Comparison of ENCODE assay signal across 8 mouse cellular contexts in the genomic region with DNA sequence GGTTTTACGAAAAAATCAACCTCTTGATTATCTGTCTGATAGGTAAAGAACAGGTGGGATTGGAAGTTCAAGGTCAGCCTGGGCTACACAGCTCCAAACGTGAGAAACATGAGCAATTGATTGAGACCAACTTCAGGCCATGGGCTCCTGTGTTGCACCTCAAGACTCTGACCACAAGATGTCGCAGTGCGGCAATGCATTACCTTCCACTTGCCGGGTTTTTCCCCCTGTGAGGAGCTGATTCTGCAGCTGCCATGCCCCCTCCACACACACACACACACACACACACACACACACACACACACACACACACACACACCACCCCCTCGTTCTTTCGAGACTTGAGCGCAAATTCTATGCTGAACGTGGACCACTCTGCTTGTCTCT.
DNase-seq lines count a peak whose midpoint lies in the region; ATAC-seq and TF ChIP-seq lines count a peak whose summit lies in the region.

No protein-coding gene starts in this region.

- dilution Hi-C loops in CH12.LX (cut with MboI; ENCODE audit: extremely low pct_ligation_motif_present, extremely low pct_unique_long_range_greater_than_20kb, low sequenced_read_pairs): no loop called here

- no peak overlapping the region for H3K4me2 ChIP-seq in CH12.LX (ENCODE audit: insufficient read depth, low read depth, poor library complexity, severe bottlenecking)
- H3K4me2 ChIP-seq in lung, embryonic 15.5 days: no peak overlapping the region

- TF ChIP-seq POLR2A in CH12.LX (IDR thresholded peaks at IDR 0.05; ENCODE audit: low read depth, low read length): no peak

- in situ Hi-C loops in CH12.LX (cut with MboI; ENCODE audit: low pct_ligation_motif_present, low pct_unique_long_range_greater_than_20kb, low sequenced_read_pairs): no loop called here

- peak; percentile 74 to 94 for TF ChIP-seq CTCF in CH12.LX (conservative IDR thresholded peaks at IDR 0.05 in 1 of 2, IDR thresholded peaks at IDR 0.05 in 1 of 2; ENCODE audit: low read depth in 2 of 2, low read length in 2 of 2)

- H3K4me3 ChIP-seq in CH12.LX (replicated peaks in 1 of 3; ENCODE audit: low read depth in 2 of 3, low read length in 2 of 3, poor library complexity in 1 of 3): no peak overlapping the region
- no peak overlapping the region for H3K4me3 ChIP-seq in lung, embryonic 15.5 days

- DNase-seq in CH12.LX (ENCODE audit: extremely low read depth): peak; percentile 72
- DNase-seq in adrenal gland, adult 18-20 months (ENCODE audit: low spot score in 2 of 2): peak; percentile 62 to 71
- DNase-seq in embryo, embryonic 10.5 days (ENCODE audit: low spot score): peak; percentile 88
- peak; percentile 63 to 68 for DNase-seq in heart, adult 9 months (ENCODE audit: low spot score in 2 of 2)
- peak; percentile 80 for DNase-seq in layer of hippocampus, adult 11-12 months (ENCODE audit: low spot score)
- peak; percentile 83 for DNase-seq in right cerebral cortex, adult 2 months (ENCODE audit: low spot score in 2 of 2)

- peaks cover 84% of the 10 kb centered on the region for H3K27me3 ChIP-seq in CH12.LX (replicated peaks)
- no peaks in the 10 kb centered on the region for H3K27me3 ChIP-seq in lung, embryonic 15.5 days

- 9% methylated on average over 9 of the region's 9 CpGs for WGBS in lung, embryonic 15.5 days

- H3K79me2 ChIP-seq in CH12.LX (replicated peaks; ENCODE audit: control insufficient read depth, extremely low read depth, insufficient read depth, poor library complexity, severe bottlenecking): no peaks in the 10 kb centered on the region

- peak; percentile 84 for TF ChIP-seq RAD21 in CH12.LX (IDR thresholded peaks at IDR 0.05; ENCODE audit: low read depth, low read length)

- H3K4me1 ChIP-seq in CH12.LX (ENCODE audit: control insufficient read depth in 1 of 2, insufficient read depth in 2 of 2): no peaks in the 10 kb centered on the region
- H3K4me1 ChIP-seq in lung, embryonic 15.5 days: peaks cover 59% of the 10 kb centered on the region

- no peak for TF ChIP-seq EP300 in CH12.LX (IDR thresholded peaks at IDR 0.05; ENCODE audit: low read length)

- no peaks in the 10 kb centered on the region for H3K9me3 ChIP-seq in CH12.LX (replicated peaks; ENCODE audit: low read length)
- no peaks in the 10 kb centered on the region for H3K9me3 ChIP-seq in lung, embryonic 15.5 days

- no peak for ATAC-seq in lung, embryonic 15.5 days (ENCODE audit: borderline replicate concordance, extremely low read depth, low FRiP score, low TSS enrichment)
- no peak for ATAC-seq in erythroid progenitor cell, adult 5-6 weeks (replicated peaks; ENCODE audit: low FRiP score, poor library complexity, severe bottlenecking)

- H3K36me3 ChIP-seq in CH12.LX (replicated peaks in 1 of 2; ENCODE audit: control insufficient read depth in 1 of 2, insufficient read depth in 1 of 2, low read length in 1 of 2): no peaks in the 10 kb centered on the region
- H3K36me3 ChIP-seq in lung, embryonic 15.5 days: no peaks in the 10 kb centered on the region

- no peak overlapping the region for H3K27ac ChIP-seq in CH12.LX (ENCODE audit: insufficient read depth, low read depth)
- peak overlapping the region; percentile 47 for H3K27ac ChIP-seq in lung, embryonic 15.5 days

- H3K9ac ChIP-seq in CH12.LX (ENCODE audit: insufficient read depth, low read depth): no peak overlapping the region
- H3K9ac ChIP-seq in lung, embryonic 15.5 days: no peak overlapping the region

TF ChIP-seq in CH12.LX, 34 proteins besides CTCF, POLR2A, EP300 and RAD21:
- TF ChIP-seq MYC (IDR thresholded peaks at IDR 0.05; ENCODE audit: low read depth, low read length): no peak
- TF ChIP-seq SMC3 (IDR thresholded peaks at IDR 0.05; ENCODE audit: low read depth, low read length): peak; percentile 80
